Mouse (Mus musculus): Measurements from ENCODE around the gene Upb1.
"Not testable (repeated sequence)": the region's sequence is repeated elsewhere in the genome, so short reads cannot be mapped to it uniquely, and the experiment has no call there.

Gene Upb1

GRCm38 (mm10) chr10:75456061-75456831 is 55.3 kb downstream of the Upb1 start:
- not testable (repeated sequence) for DNase-seq (ENCODE audit: low read depth)

- DNase-seq (ENCODE audit: low read depth), result no peak
Measured at GRCm38 (mm10) chr10:75457852-75458251, 56.9 kb downstream of the Upb1 start.

GRCm38 (mm10) chr10:75458329-75458728 is 57.4 kb downstream of the Upb1 start:
- no peak for DNase-seq (ENCODE audit: low read depth)

- no peak for DNase-seq (ENCODE audit: low read depth)
Measured at GRCm38 (mm10) chr10:75462728-75463127, 61.8 kb downstream of the Upb1 start.

- DNase-seq (ENCODE audit: low read depth), result no peak
Measured at GRCm38 (mm10) chr10:75465781-75466550, 65.1 kb downstream of the Upb1 start.

- no peak for DNase-seq (ENCODE audit: low read depth)
Measured at GRCm38 (mm10) chr10:75473411-75473810, 72.5 kb downstream of the Upb1 start.

GRCm38 (mm10) chr10:75474571-75474970 is 73.7 kb downstream of the Upb1 start:
- no peak for DNase-seq (ENCODE audit: low read depth)

- not testable (repeated sequence) for DNase-seq (ENCODE audit: low read depth)
Measured at GRCm38 (mm10) chr10:75475139-75475850, 74.4 kb downstream of the Upb1 start.

- DNase-seq (ENCODE audit: low read depth), result no peak
Measured at GRCm38 (mm10) chr10:75477034-75477433, 76.1 kb downstream of the Upb1 start.

GRCm38 (mm10) chr10:75479955-75480354 is 79.0 kb downstream of the Upb1 start:
- no peak for DNase-seq (ENCODE audit: low read depth)

- DNase-seq (ENCODE audit: low read depth), result no peak
Measured at GRCm38 (mm10) chr10:75481703-75482102, 80.8 kb downstream of the Upb1 start.

GRCm38 (mm10) chr10:75482271-75482670 is 81.4 kb downstream of the Upb1 start:
- DNase-seq (ENCODE audit: low read depth), result no peak

- DNase-seq (ENCODE audit: low read depth), result no peak
Measured at GRCm38 (mm10) chr10:75482919-75483483, 82.1 kb downstream of the Upb1 start.

GRCm38 (mm10) chr10:75484066-75484465 is 83.2 kb downstream of the Upb1 start:
- no peak for DNase-seq (ENCODE audit: low read depth)

GRCm38 (mm10) chr10:75484767-75485166 is 83.9 kb downstream of the Upb1 start:
- no peak for DNase-seq (ENCODE audit: low read depth)

GRCm38 (mm10) chr10:75486086-75486979 is 85.4 kb downstream of the Upb1 start:
- DNase-seq (ENCODE audit: low read depth), result peak; percentile 48

GRCm38 (mm10) chr10:75487131-75487530 is 86.2 kb downstream of the Upb1 start:
- no peak for DNase-seq (ENCODE audit: low read depth)

- DNase-seq (ENCODE audit: low read depth), result no peak
Measured at GRCm38 (mm10) chr10:75489522-75489921, 88.6 kb downstream of the Upb1 start.

- DNase-seq (ENCODE audit: low read depth), result no peak
Measured at GRCm38 (mm10) chr10:75490731-75491130, 89.8 kb downstream of the Upb1 start.
